Mouse (Mus musculus) intestine, embryonic 14.5 days (tissue): Measurements from ENCODE around the gene Patj. TPM values are rescaled to one million over a fixed set of nuclear protein-coding genes. Genes with fewer than 3 reads are reported as not detected.

Experiments used
- ATAC-seq: fragments of 200-750 bp; cut with Nextera tagmentation; replicated peaks from 2 replicates; pipeline ENCODE4 v1.8.0; 2017; ENCODE audit warnings: low read depth, moderate number of reproducible peaks, moderate TSS enrichment, moderate library complexity; ENCODE audit not compliant: low FRiP score, low TSS enrichment
- DNase-seq: peaks from one replicate; pipeline ENCODE4 v3.0.0-alpha.2; 2018; ENCODE audit warnings: low spot score
- H3K27ac ChIP-seq: fragments of 300-500 bp; sonication (generic); 2 replicates; pipeline ENCODE4 v1.5.1; 2014; ENCODE audit warnings: low read depth, mild to moderate bottlenecking, control low read depth
- H3K27me3 ChIP-seq: fragments of 300-500 bp; sonication (generic); replicated peaks from 2 replicates; pipeline ENCODE4 v1.6.1; 2014; ENCODE audit warnings: low read length, control low read depth; ENCODE audit not compliant: control insufficient read depth, insufficient read depth
- H3K36me3 ChIP-seq: fragments of 300-500 bp; sonication (generic); 2 replicates; pipeline ENCODE4 v1.6.1; 2014; ENCODE audit warnings: low read length, control low read depth; ENCODE audit not compliant: control insufficient read depth, insufficient read depth
- H3K4me1 ChIP-seq: fragments of 300-500 bp; sonication (generic); replicated peaks from 2 replicates; pipeline ENCODE4 v1.6.1; 2014; ENCODE audit warnings: low read length, control low read depth, mixed read lengths; ENCODE audit not compliant: control insufficient read depth, insufficient read depth
- H3K4me2 ChIP-seq: fragments of 300-500 bp; sonication (generic); 2 replicates; pipeline ENCODE4 v1.6.1; 2014; ENCODE audit warnings: low read length
- H3K4me3 ChIP-seq: fragments of 300-500 bp; sonication (generic); 2 replicates; pipeline ENCODE4 v1.5.1; 2014; ENCODE audit warnings: low read depth, low read length, control low read depth, mixed read lengths
- H3K9ac ChIP-seq: fragments of 300-500 bp; sonication (generic); 2 replicates; pipeline ENCODE4 v1.6.1; 2014; ENCODE audit warnings: mild to moderate bottlenecking, low read length
- H3K9me3 ChIP-seq: fragments of 300-500 bp; sonication (generic); 2 replicates; pipeline ENCODE4 v1.6.1; 2016; ENCODE audit warnings: low read length, control low read depth; ENCODE audit not compliant: control insufficient read depth
- WGBS: fragments of 180-500 bp; shearing (Covaris S2); extraction: QIAGEN DNeasy Blood & Tissue Kit; methylation state at CpG from one replicate; pipeline ENCODE4 v1.1.7; 2014; 5-methylcytosine and 5-hydroxymethylcytosine counted together
- polyA plus RNA-seq: library from polyadenylated mRNA; unstranded; fragments of >200 nt; fragmentation: Nextera tagmentation; extraction: Ambion mirVana; gene quantifications from 2 replicates; pipeline ENCODE4 v1.2.1, GENCODE M21; 2014

Patj gene
- polyA plus RNA-seq, 1 experiment from 2014 or later: 19.7 TPM

DNA sequence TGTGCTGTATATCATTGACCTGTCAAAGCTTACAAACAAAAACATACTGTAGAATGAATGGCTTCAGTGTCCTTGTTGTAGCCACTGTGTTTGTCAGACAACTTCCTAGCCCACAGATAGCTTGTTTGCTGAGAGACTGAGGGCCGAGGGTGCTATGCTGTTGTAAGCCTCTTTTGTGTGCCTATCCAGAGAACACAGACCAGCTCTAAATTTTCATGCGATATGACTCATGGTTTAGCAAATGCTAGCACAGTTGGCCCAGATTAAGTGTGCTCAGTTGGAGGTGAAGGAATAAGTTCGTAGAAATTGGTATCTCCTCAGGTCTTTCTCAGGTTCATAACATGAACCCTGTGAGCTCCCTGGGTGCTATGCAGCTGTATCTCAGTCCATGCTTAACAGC lies 82.4 kb downstream of the Patj start:
- ATAC-seq (no peak), DNase-seq (no peak)
- no peak overlapping the region for H3K27ac ChIP-seq

DNA sequence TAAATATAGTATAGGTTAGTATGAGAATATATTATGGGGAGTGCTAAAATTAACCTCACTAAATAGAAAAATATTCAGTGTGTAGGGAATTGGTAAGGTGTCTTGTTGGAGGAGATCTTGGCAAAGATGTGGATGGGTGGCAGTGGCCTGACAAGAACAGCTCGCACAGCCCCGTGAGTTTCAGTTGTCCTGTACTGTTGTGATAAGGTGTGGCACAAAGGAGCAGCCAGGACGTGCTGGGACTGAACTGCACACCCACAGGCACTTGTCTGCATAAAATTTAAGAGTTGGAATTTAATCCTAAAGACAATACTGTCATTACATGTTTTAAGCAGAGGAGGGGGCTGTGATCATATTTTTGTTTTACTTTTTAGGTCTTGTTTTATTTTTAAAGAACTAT lies 90.9 kb downstream of the Patj start:
- no peaks in the 10 kb centered on the region for H3K36me3 ChIP-seq
- no peaks in the 10 kb centered on the region for H3K9me3 ChIP-seq

More for the DNA sequence above, 82.4 kb downstream of the Patj start:
- H3K4me3 ChIP-seq: no peak overlapping the region
- H3K9me3 ChIP-seq: no peaks in the 10 kb centered on the region
- 0 out of 2 replicates have a peak, but pooled peaks cover 15% of the 10 kb centered on the region for H3K4me1 ChIP-seq
- WGBS: 44% methylated on average over 3 of the region's 3 CpGs
- no peak overlapping the region for H3K4me2 ChIP-seq
- H3K9ac ChIP-seq: no peak overlapping the region
- no peaks in the 10 kb centered on the region for H3K27me3 ChIP-seq
- H3K36me3 ChIP-seq: no peaks in the 10 kb centered on the region

DNA sequence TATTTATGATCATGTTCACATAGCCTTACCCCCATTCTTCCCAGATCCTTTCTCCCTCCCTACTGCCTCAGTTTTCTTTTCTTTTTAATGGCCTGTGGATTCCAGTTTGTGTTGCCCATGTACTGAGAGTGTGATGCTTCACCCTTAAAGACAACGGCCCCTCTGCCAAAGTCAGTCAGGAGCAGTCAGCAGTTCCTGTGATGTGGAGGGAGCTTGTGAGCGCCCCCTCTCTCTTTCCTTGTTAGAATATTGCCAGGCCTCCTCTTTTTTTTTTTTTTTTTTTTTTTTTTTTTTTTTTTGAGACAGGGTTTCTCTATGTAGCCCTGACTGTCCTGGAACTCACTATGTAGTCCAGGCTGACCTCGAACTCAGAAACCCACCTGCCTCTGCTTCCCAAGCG lies 91.3 kb downstream of the Patj start:
- Histone ChIP-seq H3K4me1 (no peaks in the 10 kb centered on the region), H3K27ac (no peak overlapping the region), H3K4me2 (no peak overlapping the region), H3K4me3 (no peak overlapping the region), H3K36me3 (no peaks in the 10 kb centered on the region), H3K9me3 (no peaks in the 10 kb centered on the region), H3K9ac (no peak overlapping the region), H3K27me3 (no peaks in the 10 kb centered on the region)
- 89% methylated on average over 4 of the region's 4 CpGs for WGBS
- DNase-seq (no peak), ATAC-seq (no peak)

More for the DNA sequence above, 90.9 kb downstream of the Patj start:
- Histone ChIP-seq H3K27me3 (no peaks in the 10 kb centered on the region), H3K4me3 (no peak overlapping the region), H3K4me2 (no peak overlapping the region), H3K9ac (no peak overlapping the region), H3K4me1 (no peaks in the 10 kb centered on the region), H3K27ac (no peak overlapping the region)
- ATAC-seq (no peak), DNase-seq (no peak)
- WGBS: 71% methylated on average over 3 of the region's 3 CpGs

DNA sequence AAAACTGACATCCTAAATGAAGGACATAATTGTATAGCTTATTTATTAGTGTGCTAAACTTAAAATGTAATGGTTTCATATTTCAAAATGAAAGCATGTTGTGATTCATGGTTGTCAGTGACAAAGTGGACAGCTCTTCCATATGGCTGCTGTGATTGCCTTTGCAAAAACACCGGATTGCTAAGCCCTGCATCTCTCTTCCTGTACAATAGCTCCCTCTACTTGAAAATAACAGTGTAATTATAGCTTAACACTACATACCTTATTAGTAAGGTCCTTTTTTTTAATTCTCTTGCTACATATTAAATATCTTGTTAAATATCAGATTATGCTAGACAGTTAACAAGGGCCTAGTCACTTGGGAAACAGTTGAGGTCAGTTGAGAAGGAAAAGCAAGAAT lies 93.8 kb downstream of the Patj start:
- H3K4me1 ChIP-seq: no peaks in the 10 kb centered on the region
- no peaks in the 10 kb centered on the region for H3K27me3 ChIP-seq
- no peak for ATAC-seq
- no peak overlapping the region for H3K4me3 ChIP-seq
- no peak for DNase-seq
- no peak overlapping the region for H3K4me2 ChIP-seq
- H3K9me3 ChIP-seq: no peaks in the 10 kb centered on the region
- no peak overlapping the region for H3K27ac ChIP-seq
- H3K9ac ChIP-seq: no peak overlapping the region
- no peaks in the 10 kb centered on the region for H3K36me3 ChIP-seq
- 40% methylated on average over 1 of the region's 1 CpGs for whole genome bisulfite sequencing

DNA sequence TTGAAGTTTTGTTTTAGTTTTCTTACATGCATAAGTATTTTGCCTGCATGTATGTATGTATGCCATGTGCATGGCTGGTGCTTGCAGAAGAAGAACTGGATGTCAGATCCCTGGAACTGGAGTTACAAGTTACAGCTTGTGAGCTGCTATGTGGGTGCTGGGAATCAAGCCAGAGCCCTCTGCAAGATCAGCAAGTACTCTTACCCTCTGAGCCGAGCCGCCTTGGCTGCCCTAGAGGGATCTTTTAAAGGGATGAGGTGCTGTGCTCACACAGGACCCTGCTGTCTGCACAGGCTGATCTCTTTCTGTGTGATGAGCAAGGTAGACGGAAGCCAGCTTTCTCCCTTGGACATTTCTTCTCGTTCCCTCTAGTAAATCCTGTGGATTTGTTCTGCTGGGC lies 102.8 kb downstream of the Patj start:
- H3K36me3 ChIP-seq: 0 out of 2 replicates have a peak, but pooled peaks cover 3% of the 10 kb centered on the region
- no peaks in the 10 kb centered on the region for H3K4me1 ChIP-seq
- no peak for DNase-seq
- no peak overlapping the region for H3K4me3 ChIP-seq
- H3K27ac ChIP-seq: no peak overlapping the region
- H3K4me2 ChIP-seq: no peak overlapping the region
- 88% methylated on average over 4 of the region's 4 CpGs for WGBS
- no peaks in the 10 kb centered on the region for H3K27me3 ChIP-seq
- H3K9ac ChIP-seq: no peak overlapping the region
- H3K9me3 ChIP-seq: no peaks in the 10 kb centered on the region
- no peak for ATAC-seq

DNA sequence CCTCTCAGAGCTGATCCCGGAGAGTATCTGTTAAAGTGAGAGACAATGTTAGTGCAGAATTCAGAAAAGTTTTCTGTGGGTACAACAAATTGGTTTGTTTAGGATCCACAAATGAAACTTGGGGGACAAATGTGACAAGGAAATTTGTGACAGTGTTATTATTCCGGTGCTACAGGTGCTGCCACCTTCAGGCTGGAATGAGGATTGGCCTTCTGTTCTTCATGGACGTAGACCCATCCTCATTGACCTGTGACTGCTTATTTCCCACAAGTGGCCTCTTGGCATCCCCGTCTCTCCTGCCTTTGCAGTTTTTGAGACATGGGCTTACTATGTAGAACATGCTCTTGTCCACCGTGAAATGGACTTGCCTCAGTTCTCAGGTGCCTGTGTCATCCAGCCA lies 104.6 kb downstream of the Patj start:
- H3K4me3 ChIP-seq: no peak overlapping the region
- DNase-seq (no peak), ATAC-seq (no peak)
- H3K9ac ChIP-seq: no peak overlapping the region
- H3K27me3 ChIP-seq: no peaks in the 10 kb centered on the region
- WGBS: 73% methylated on average over 5 of the region's 5 CpGs
- no peak overlapping the region for H3K4me2 ChIP-seq
- H3K27ac ChIP-seq: no peak overlapping the region
- H3K9me3 ChIP-seq: no peaks in the 10 kb centered on the region
- H3K4me1 ChIP-seq: no peaks in the 10 kb centered on the region
- H3K36me3 ChIP-seq: 0 out of 2 replicates have a peak, but pooled peaks cover 3% of the 10 kb centered on the region

DNA sequence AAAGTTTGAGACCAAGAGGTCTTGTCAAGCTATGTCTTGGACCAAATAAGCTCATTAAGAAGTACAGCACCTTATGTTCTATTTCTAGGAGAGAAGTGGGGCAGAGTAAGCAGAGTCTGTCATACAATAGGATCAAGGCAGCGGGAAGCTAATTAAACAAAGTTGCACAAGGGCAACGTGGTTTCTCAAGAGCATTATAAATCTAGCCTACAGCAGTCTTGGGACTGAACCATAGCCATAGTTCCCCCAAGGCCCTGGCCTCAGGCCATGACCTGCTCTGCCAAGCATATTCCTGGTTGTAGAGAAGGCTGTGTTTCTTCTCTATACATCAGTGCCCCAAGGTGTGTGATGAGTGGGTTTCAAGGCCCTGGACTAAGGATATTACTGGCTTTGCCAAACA lies 105.3 kb downstream of the Patj start:
- no peak overlapping the region for H3K4me2 ChIP-seq
- H3K9ac ChIP-seq: no peak overlapping the region

DNA sequence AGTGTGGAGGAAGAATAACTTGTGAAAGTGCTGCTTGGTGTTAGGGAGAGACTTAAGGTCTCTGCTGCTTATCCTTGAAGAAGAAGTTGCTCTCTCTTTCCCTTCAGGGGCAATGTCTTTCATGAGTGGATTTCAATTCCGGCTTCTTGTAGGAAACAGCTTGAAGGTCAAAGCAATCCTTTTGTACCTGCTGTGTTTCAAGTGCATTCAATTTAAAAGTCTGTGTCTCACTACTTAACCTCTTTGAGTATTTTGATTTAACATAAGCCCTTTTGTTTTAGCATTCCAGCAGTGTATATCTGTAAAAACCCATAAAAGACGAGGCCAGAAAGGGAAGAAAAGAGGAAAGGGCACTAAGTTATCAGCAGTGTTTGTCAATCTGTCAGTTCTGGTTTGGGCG lies 109.2 kb downstream of the Patj start:
- Histone ChIP-seq H3K4me3 (no peak overlapping the region), H3K27ac (no peak overlapping the region), H3K4me1 (no peaks in the 10 kb centered on the region), H3K9ac (no peak overlapping the region), H3K27me3 (no peaks in the 10 kb centered on the region), H3K9me3 (no peaks in the 10 kb centered on the region), H3K36me3 (no peaks in the 10 kb centered on the region), H3K4me2 (no peak overlapping the region)
- ATAC-seq (no peak), DNase-seq (no peak)
- WGBS: 37% methylated on average over 3 of the region's 3 CpGs

More for the DNA sequence above, 105.3 kb downstream of the Patj start:
- no peaks in the 10 kb centered on the region for H3K9me3 ChIP-seq
- DNase-seq: no peak
- 0 out of 2 replicates have a peak, but pooled peaks cover 3% of the 10 kb centered on the region for H3K36me3 ChIP-seq
- H3K4me1 ChIP-seq: no peaks in the 10 kb centered on the region
- ATAC-seq: no peak
- no peak overlapping the region for H3K4me3 ChIP-seq
- 81% methylated on average over 2 of the region's 2 CpGs for WGBS
- no peak overlapping the region for H3K27ac ChIP-seq
- H3K27me3 ChIP-seq: no peaks in the 10 kb centered on the region

DNA sequence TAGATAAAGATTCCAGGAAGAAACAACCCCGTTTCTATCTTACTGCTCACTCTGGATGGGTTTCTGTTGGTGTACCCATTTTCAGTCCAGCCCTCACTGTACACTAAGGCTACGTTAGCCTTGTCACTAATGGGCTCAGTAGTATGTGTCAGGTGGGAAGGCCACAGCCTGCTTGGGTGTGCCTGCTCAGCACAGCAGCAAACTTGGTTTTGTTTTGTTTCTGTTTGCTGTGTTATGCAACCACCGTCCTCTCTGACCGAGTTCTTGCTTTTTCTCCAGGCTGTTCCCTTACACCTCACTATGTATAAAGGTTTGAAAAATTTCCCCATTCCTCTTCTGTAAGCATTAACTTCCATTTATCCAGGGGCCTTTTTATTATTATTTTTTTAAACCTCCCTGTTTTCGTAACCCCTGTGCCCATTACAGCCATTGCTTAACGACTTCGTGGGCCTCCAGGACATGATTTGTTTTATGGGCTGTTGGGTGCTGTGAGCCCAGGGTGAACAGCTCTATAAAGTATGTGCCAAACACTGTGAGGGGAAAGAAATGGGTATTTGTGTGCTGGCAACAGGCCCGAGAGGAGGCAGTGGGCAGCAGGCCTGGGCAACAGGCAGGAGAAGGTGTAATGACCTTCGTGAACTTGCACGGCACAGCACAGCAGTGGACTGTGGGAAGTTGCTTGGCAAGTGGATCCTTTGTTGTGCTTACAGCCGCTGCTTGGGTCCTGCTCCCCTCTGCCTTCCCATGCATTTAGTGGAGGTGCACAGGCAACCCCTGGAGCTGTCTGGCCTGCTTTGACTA lies 113.1 kb downstream of the Patj start:
- 72% methylated on average over 11 of the region's 11 CpGs for WGBS
- Histone ChIP-seq H3K4me2 (no peak overlapping the region), H3K27ac (no peak overlapping the region), H3K4me1 (peaks cover 5% of the 10 kb centered on the region; the same call in 1 of the 2 replicates), H3K9me3 (no peaks in the 10 kb centered on the region), H3K9ac (no peak overlapping the region), H3K4me3 (no peak overlapping the region), H3K36me3 (peaks cover 2% of the 10 kb centered on the region; the same call in 1 of the 2 replicates), H3K27me3 (no peaks in the 10 kb centered on the region)
- no peak for DNase-seq
- no peak for ATAC-seq
